Mouse (Mus musculus): ENCODE data around the gene Ahcyl2.

DNA sequence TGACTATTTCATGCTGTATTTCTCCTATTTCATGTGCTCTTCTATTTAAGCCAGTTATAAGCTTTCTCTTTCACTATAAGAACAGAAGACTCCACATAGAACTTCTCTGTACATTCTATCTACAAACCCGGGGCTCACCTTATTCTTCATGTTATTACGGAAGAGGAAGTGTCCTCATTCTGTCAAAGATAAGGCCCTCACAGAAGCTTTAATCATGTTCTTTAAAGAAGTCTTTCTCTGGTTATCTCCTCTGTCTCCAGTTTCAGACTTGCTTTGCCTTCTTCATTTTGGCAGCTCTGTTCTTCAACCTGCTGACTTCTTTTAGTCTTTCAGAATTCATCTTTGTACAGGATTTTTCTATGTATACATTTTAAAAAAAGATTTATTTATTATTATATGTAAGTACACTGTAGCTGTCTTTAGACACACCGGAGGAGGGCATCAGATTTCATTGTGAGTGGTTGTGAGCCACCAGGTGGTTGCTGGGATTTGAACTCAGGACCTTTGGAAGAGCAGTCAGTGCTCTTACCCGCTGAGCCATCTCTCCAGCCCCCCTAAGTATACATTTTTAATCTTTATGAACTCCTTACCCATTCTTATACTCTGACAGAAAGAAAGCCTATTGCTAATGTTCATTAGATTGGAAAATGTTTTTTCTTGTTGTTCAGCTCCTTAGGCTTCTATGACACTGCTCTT is 8.9 kb downstream of the Ahcyl2 start:
- no peak for TF ChIP-seq GATA1 (IDR thresholded peaks at IDR 0.05; ENCODE audit: low read length)
- TF ChIP-seq TAL1 (IDR thresholded peaks at IDR 0.05; ENCODE audit: low read length) = no peak

Data from erythroblast, embryonic 14.5 days (primary cell).